Comparison of ENCODE assay signal across 12 mouse cellular contexts in genomic region chr6:138873610-138874009, GRCm38 (mm10).
DNase-seq lines count a peak whose midpoint lies in the region; ATAC-seq and TF ChIP-seq lines count a peak whose summit lies in the region.
"Had no signal": no experiment of that assay in that cellular context is flagged by ENCODE, and none has a peak within 500 bp of the region (broad histone marks: within the 10 kb centered on the region; RNA-seq: fewer than 3 reads in every experiment).

No protein-coding gene starts in this region.

- DNase-seq in hindbrain, embryonic 11.5 days (ENCODE audit: low spot score), result no peak
- peak; percentile 4 for DNase-seq in R1 (ENCODE audit: low read depth, low spot score)
- DNase-seq in hindbrain, postnatal 0 days (ENCODE audit: low spot score), result peak; percentile 29
- DNase-seq in urinary bladder, postnatal 36 days (ENCODE audit: low spot score in 2 of 2), result no peak
- DNase-seq in adrenal gland, adult 8-10 months, result no peak
- DNase-seq: B cell, adult 2 months; embryo, embryonic 11 days; heart, adult 11 months; kidney, postnatal 14 days had no signal

- no peak overlapping the region for H3K4me3 ChIP-seq in hindbrain, embryonic 13.5 days
- no peak overlapping the region for H3K4me3 ChIP-seq in hindbrain, embryonic 11.5 days (ENCODE audit: low read depth, low read length)
- H3K4me3 ChIP-seq in hindbrain, postnatal 0 days (ENCODE audit: low read length), result no peak overlapping the region
- H3K4me3 ChIP-seq in neural tube, embryonic 14.5 days (ENCODE audit: low read depth, low read length), result no peak overlapping the region

- TF ChIP-seq CTCF in hindbrain, postnatal 0 days (IDR thresholded peaks at IDR 0.05; ENCODE audit: low read depth), result no peak

- peaks cover 6% of the 10 kb centered on the region; the same call in 1 of the 2 replicates for H3K4me1 ChIP-seq in hindbrain, embryonic 13.5 days (replicated peaks)
- no peaks in the 10 kb centered on the region for H3K4me1 ChIP-seq in hindbrain, embryonic 11.5 days (replicated peaks; ENCODE audit: control insufficient read depth, insufficient read depth, low read length)
- no peaks in the 10 kb centered on the region for H3K4me1 ChIP-seq in hindbrain, postnatal 0 days (ENCODE audit: insufficient read depth, low read length)
- H3K4me1 ChIP-seq in neural tube, embryonic 14.5 days (ENCODE audit: control insufficient read depth, insufficient read depth, low read length), result no peaks in the 10 kb centered on the region

- H3K27me3 ChIP-seq in hindbrain, embryonic 13.5 days, result no peaks in the 10 kb centered on the region
- no peaks in the 10 kb centered on the region for H3K27me3 ChIP-seq in hindbrain, embryonic 11.5 days (ENCODE audit: control insufficient read depth, insufficient read depth, low read length)
- no peaks in the 10 kb centered on the region for H3K27me3 ChIP-seq in hindbrain, postnatal 0 days (ENCODE audit: insufficient read depth, low read length)
- no peaks in the 10 kb centered on the region for H3K27me3 ChIP-seq in neural tube, embryonic 14.5 days (ENCODE audit: control insufficient read depth, insufficient read depth, low read length)

- peak; percentile 66 for ATAC-seq in hindbrain, embryonic 13.5 days (ENCODE audit: low FRiP score)
- no peak for ATAC-seq in hindbrain, embryonic 11.5 days (ENCODE audit: low FRiP score)
- peak; percentile 71; the same call in 1 of the 2 replicates for ATAC-seq in hindbrain, postnatal 0 days
- ATAC-seq in neural tube, embryonic 14.5 days (ENCODE audit: low read depth), result peak; percentile 49; the same call in 1 of the 2 replicates
- ATAC-seq in inflammation-experienced regulatory T-cells, adult 6 months, result no peak

- H3K9me3 ChIP-seq in hindbrain, embryonic 13.5 days, result no peaks in the 10 kb centered on the region
- H3K9me3 ChIP-seq in hindbrain, embryonic 11.5 days (ENCODE audit: control insufficient read depth, low read length), result no peaks in the 10 kb centered on the region
- no peaks in the 10 kb centered on the region for H3K9me3 ChIP-seq in hindbrain, postnatal 0 days (ENCODE audit: low read length)
- no peaks in the 10 kb centered on the region for H3K9me3 ChIP-seq in neural tube, embryonic 14.5 days (ENCODE audit: control insufficient read depth, low read length)

- H3K4me2 ChIP-seq in hindbrain, embryonic 13.5 days, result peak overlapping the region; percentile 19; the same call in 1 of the 2 replicates
- no peak overlapping the region for H3K4me2 ChIP-seq in hindbrain, embryonic 11.5 days (replicated peaks; ENCODE audit: low read depth, low read length)
- peak overlapping the region; percentile 40 for H3K4me2 ChIP-seq in hindbrain, postnatal 0 days (ENCODE audit: low read depth, low read length)
- no peak overlapping the region for H3K4me2 ChIP-seq in neural tube, embryonic 14.5 days (ENCODE audit: low read depth, low read length)

- no peak overlapping the region for H3K27ac ChIP-seq in hindbrain, embryonic 13.5 days
- H3K27ac ChIP-seq in hindbrain, embryonic 11.5 days (ENCODE audit: low read depth, low read length), result no peak overlapping the region
- no peak overlapping the region for H3K27ac ChIP-seq in hindbrain, postnatal 0 days
- H3K27ac ChIP-seq in neural tube, embryonic 14.5 days (ENCODE audit: low read depth, low read length), result no peak overlapping the region

- H3K9ac ChIP-seq in hindbrain, embryonic 13.5 days, result no peak overlapping the region
- no peak overlapping the region for H3K9ac ChIP-seq in hindbrain, embryonic 11.5 days (ENCODE audit: low read depth, low read length)
- H3K9ac ChIP-seq in hindbrain, postnatal 0 days (replicated peaks; ENCODE audit: low read length), result no peak overlapping the region
- no peak overlapping the region for H3K9ac ChIP-seq in neural tube, embryonic 14.5 days (replicated peaks; ENCODE audit: low read depth, low read length)

- 73% methylated on average over 12 of the region's 12 CpGs for WGBS in hindbrain, embryonic 13.5 days
- WGBS in hindbrain, embryonic 11.5 days, result 91% methylated on average over 12 of the region's 12 CpGs
- 50% methylated on average over 12 of the region's 12 CpGs for WGBS in hindbrain, postnatal 0 days
- 57% methylated on average over 12 of the region's 12 CpGs for WGBS in neural tube, embryonic 14.5 days

- H3K36me3 ChIP-seq in hindbrain, embryonic 13.5 days, result no peaks in the 10 kb centered on the region
- H3K36me3 ChIP-seq in hindbrain, embryonic 11.5 days (ENCODE audit: control insufficient read depth, insufficient read depth, low read length), result no peaks in the 10 kb centered on the region
- H3K36me3 ChIP-seq in hindbrain, postnatal 0 days (ENCODE audit: insufficient read depth, low read length), result no peaks in the 10 kb centered on the region
- H3K36me3 ChIP-seq in neural tube, embryonic 14.5 days (ENCODE audit: control insufficient read depth, insufficient read depth, low read length), result no peaks in the 10 kb centered on the region

Comparison
In these comparisons a context has a peak if more than half of its experiments do, and no peak if none do; other contexts are left out.
1. ATAC-seq: peak in hindbrain, embryonic 13.5 days (single experiment), hindbrain, postnatal 0 days (single experiment) and neural tube, embryonic 14.5 days (single experiment); none in hindbrain, embryonic 11.5 days (single experiment) and inflammation-experienced regulatory T-cells, adult 6 months (single experiment).
2. H3K4me2 ChIP-seq: peak in hindbrain, embryonic 13.5 days (single experiment) and hindbrain, postnatal 0 days (single experiment); none in hindbrain, embryonic 11.5 days (single experiment) and neural tube, embryonic 14.5 days (single experiment).
3. DNase-seq: peak in R1 (single experiment) and hindbrain, postnatal 0 days (single experiment); none in hindbrain, embryonic 11.5 days (single experiment), urinary bladder, postnatal 36 days (0 of 2) and adrenal gland, adult 8-10 months (single experiment).